Mouse (Mus musculus) C2C12 (cell line): ENCODE measurements around the gene Spata5.

ENCODE experiments used
- CEBPB ChIP-seq: IDR thresholded peaks from one replicate; pipeline ENCODE4 v1.6.1; 2011; ENCODE audit warnings: low read depth, mild to moderate bottlenecking, control low read depth, moderate library complexity
- CTCF ChIP-seq: IDR thresholded peaks from one replicate; pipeline ENCODE4 v1.5.1; 2011; ENCODE audit not compliant: control insufficient read depth, insufficient read depth, insufficient read length
- MAX ChIP-seq: IDR thresholded peaks from one replicate; pipeline ENCODE4 v1.6.1; 2011; ENCODE audit warnings: mild to moderate bottlenecking, control low read depth
- MYOD1 ChIP-seq: IDR thresholded peaks from one replicate; pipeline ENCODE4 v1.6.1; 2011; ENCODE audit warnings: low read depth; ENCODE audit not compliant: control insufficient read depth, insufficient read length

DNA sequence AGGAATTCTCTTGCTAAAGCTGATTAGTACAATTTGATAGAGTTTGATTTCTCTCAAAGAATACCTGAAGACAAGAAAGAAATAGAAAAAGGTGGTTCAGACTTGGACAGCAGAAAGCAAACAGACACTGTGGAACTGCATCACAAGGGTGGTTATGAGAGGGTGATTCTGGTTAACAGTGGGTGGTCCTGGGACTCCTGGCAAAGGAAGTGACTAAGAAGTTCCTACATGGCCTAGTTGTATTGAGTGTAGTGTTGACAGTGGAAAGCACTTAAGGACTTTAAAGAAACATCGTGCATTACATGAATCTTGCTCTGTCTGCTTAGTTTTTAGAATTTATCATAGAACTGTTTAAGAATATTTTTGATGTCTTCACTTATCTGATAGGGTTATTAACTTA is 36.3 kb downstream of the Spata5 start:
- TF ChIP-seq MAX (no peak), CTCF (no peak), MYOD1 (no peak), CEBPB (no peak)
